Mouse (Mus musculus) forebrain, embryonic 15.5 days (tissue): ENCODE measurements around the gene Sphk2. TPM values are rescaled to one million over a fixed set of nuclear protein-coding genes. Genes with fewer than 3 reads are reported as not detected.
A peak's percentile ranks its signal among the peaks of the same experiment; 100 is the strongest.
"Not testable (repeated sequence)": the region's sequence is repeated elsewhere in the genome, so short reads cannot be mapped to it uniquely, and the experiment has no call there.

ENCODE experiments used
- ATAC-seq: fragments of 200-750 bp; cut with Nextera tagmentation; replicated peaks from 2 replicates; pipeline ENCODE4 v1.8.0; 2017; ENCODE audit warnings: mild to moderate bottlenecking, moderate TSS enrichment, moderate library complexity
- H3K27ac ChIP-seq: fragments of 300-500 bp; sonication (generic); replicated peaks from 2 replicates; pipeline ENCODE4 v1.5.1; 2015; ENCODE audit warnings: mild to moderate bottlenecking, inconsistent platforms
- H3K27me3 ChIP-seq: fragments of 300-500 bp; sonication (generic); 2 replicates; pipeline ENCODE4 v1.6.1; 2015; ENCODE audit warnings: inconsistent platforms
- H3K36me3 ChIP-seq: fragments of 300-500 bp; sonication (generic); 2 replicates; pipeline ENCODE4 v1.6.1; 2015; ENCODE audit warnings: mild to moderate bottlenecking, inconsistent platforms
- H3K4me1 ChIP-seq: fragments of 300-500 bp; sonication (generic); 2 replicates; pipeline ENCODE4 v1.6.1; 2015; ENCODE audit warnings: inconsistent platforms
- H3K4me2 ChIP-seq: fragments of 300-500 bp; sonication (generic); replicated peaks from 2 replicates; pipeline ENCODE4 v1.6.1; 2015; ENCODE audit warnings: mild to moderate bottlenecking, inconsistent platforms
- H3K4me3 ChIP-seq: fragments of 300-500 bp; sonication (generic); 2 replicates; pipeline ENCODE4 v1.5.1; 2015; ENCODE audit warnings: mild to moderate bottlenecking, inconsistent platforms
- H3K9ac ChIP-seq: fragments of 300-500 bp; sonication (generic); replicated peaks from 2 replicates; pipeline ENCODE4 v1.6.1; 2015; ENCODE audit warnings: mild to moderate bottlenecking, inconsistent platforms
- H3K9me3 ChIP-seq: fragments of 300-500 bp; sonication (generic); 2 replicates; pipeline ENCODE4 v1.6.1; 2016; ENCODE audit warnings: inconsistent platforms
- WGBS: fragments of 180-500 bp; shearing (Covaris S2); methylation state at CpG from one replicate; pipeline ENCODE4 v1.1.7; 2015; ENCODE audit warnings: mixed read lengths; 5-methylcytosine and 5-hydroxymethylcytosine counted together
- polyA plus RNA-seq: library from polyadenylated mRNA; unstranded; fragments of >200 nt; fragmentation: Nextera tagmentation; extraction: Ambion mirVana; gene quantifications from 2 replicates; pipeline ENCODE4 v1.2.1, GENCODE M21; 2015

The Sphk2 gene
- polyA plus RNA-seq, 1 experiment from 2014 or later = 29.0 TPM

DNA sequence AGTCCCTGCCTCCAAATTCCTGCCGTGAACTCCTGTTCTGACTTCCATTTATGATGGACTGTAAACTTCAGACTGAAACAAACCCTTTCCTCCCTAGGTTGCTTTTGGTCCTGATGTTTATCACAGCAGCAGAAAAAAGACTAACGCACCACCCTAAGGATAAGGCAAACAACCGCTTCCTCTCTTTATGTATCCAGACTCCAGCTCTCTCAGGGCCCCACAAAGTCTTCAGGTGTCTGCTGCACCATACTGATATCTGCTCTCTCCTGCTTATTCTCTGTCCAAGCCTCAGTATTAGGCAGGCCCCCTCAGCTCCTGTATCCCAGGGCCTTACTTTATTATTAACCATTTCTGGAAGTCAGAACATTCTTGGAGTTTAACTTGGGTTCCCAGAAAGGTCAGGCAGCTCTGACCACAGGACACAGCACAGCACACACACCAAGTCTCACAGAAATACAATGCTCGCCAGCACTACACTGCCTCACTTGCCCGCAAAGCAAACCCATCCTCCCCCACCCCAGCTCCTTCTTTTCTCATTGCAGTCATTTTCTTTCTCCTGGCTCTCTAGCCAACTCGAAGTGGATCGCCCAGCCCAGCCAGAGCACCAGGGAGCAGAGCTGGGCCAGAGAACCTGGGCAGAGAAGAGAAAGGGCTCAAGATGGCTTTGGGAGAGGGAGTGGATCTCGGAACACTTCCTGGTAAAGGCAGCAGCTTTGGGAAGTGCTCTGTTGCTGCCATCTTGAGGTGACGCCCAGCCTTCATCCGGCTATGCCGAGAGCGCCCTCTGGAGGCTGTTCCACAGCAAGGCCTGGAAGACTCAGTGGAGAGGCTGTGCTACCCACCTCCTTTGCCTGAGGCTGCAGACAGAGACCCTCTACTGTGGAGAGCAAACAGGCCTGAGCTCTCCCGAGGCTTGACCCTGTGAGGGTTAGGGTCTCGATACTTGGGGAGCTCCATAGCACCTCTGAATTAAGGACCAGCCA, 35.4 kb downstream of the Sphk2 start:
- peaks cover 8% of the 10 kb centered on the region for H3K4me1 ChIP-seq

DNA sequence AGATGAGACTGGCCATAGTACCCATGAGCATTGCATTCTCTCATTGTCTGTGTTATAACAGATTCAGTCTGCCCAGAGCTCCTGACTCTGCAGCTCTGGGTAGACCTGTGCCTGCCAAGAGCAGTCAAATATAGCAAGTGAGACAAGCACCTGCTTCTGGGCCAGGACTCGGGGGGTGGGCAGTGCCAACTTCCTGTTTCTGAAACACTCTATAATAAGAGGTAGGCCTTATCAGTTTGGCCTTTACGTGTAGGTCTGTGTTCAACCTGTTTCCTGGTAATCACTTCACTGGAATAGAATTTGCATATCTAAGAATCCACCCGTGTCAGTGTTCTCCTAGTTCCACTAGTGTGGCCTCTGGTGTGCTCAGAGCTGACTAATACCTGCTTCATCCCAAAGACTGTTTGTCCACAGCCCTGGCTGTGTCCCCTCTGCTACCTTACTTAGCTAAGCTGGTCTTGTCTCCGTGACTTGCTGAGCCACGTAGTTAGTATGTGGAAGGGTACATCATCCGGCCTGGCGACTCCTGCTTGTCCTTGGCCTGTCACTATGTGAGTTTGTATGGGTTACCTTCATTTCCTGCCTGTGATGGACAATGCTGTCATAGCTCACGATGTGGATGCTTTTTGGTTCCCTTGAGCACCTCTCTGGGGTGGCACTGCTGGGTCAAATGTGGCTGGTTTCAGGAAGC, 36.6 kb downstream of the Sphk2 start:
- no peaks in the 10 kb centered on the region for H3K27me3 ChIP-seq
- 89% methylated on average over 8 of the region's 8 CpGs for WGBS
- H3K36me3 ChIP-seq = no peaks in the 10 kb centered on the region
- ATAC-seq = no peak
- peaks cover 8% of the 10 kb centered on the region for H3K4me1 ChIP-seq
- H3K4me2 ChIP-seq = no peak overlapping the region
- H3K4me3 ChIP-seq = no peak overlapping the region
- H3K27ac ChIP-seq = no peak overlapping the region
- H3K9me3 ChIP-seq = no peaks in the 10 kb centered on the region
- H3K9ac ChIP-seq = no peak overlapping the region

More for the DNA sequence above, 35.4 kb downstream of the Sphk2 start:
- WGBS = 29% methylated on average over 14 of the region's 14 CpGs
- H3K9me3 ChIP-seq = no peaks in the 10 kb centered on the region
- no peaks in the 10 kb centered on the region for H3K27me3 ChIP-seq
- ATAC-seq = peak; percentile 79
- 0 out of 2 replicates have a peak overlapping the region, but pooled peaks have one; percentile 33 for H3K9ac ChIP-seq
- H3K27ac ChIP-seq = peak overlapping the region; percentile 69
- peak overlapping the region; percentile 32 for H3K4me2 ChIP-seq
- H3K4me3 ChIP-seq = peak overlapping the region; percentile 16
- no peaks in the 10 kb centered on the region for H3K36me3 ChIP-seq

DNA sequence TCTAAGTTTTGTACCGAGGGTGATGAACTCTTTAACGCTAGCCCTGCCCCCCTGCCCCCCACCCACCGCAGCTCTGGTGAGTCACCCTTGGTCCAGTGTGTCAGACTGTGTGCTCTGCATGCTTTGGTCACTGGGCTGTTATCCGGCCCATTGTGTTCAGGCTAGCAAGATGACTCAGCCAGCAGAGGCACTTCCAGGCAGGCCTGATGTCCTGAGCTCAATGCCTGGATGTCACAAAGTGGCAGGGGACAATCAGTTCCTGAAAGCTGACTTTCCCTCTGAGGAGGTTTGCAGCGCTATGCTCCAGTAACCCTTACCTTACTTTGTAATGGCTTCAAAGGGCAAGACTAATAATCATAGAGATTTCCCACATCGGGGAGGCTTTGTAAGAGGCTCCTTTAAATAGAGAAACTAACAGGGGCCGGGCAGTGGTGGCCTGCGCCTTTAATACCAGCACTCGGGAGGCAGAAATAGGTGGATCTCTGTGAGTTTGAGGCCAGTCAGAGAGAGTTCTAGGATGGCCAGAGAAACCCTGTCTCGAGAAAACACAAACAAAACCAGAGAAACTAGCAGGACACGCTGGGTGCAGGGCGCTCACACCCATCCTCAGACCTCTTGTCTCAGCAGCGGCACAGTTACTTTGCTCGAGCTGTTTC, 37.7 kb downstream of the Sphk2 start:
- no peak overlapping the region for H3K27ac ChIP-seq
- H3K4me3 ChIP-seq = no peak overlapping the region
- H3K27me3 ChIP-seq = no peaks in the 10 kb centered on the region
- H3K4me2 ChIP-seq = no peak overlapping the region
- H3K4me1 ChIP-seq = peaks cover 8% of the 10 kb centered on the region
- ATAC-seq = no peak
- no peak overlapping the region for H3K9ac ChIP-seq
- H3K36me3 ChIP-seq = no peaks in the 10 kb centered on the region
- 72% methylated on average over 14 of the region's 14 CpGs for WGBS
- H3K9me3 ChIP-seq = no peaks in the 10 kb centered on the region

DNA sequence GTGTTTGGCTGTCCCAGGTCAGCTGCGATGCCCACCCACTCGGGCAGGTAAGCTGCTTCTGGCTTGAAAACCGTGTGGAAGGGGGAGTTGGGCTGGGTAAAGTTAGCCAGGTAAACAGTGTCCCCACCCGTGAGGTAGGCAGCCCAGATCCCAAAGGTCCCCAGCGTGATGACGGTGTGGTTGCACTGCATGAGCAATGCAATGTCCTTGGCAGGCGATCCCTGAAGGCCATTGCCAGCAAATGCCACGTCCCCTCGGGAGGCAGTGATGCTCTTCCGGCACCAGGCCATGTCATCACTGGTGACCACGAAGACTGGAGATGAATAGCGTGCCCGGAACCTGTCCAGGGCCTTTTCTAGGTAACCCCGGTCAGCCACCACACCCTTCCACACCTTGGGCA, 39.3 kb downstream of the Sphk2 start:
- no peaks in the 10 kb centered on the region for H3K9me3 ChIP-seq
- no peak for ATAC-seq
- H3K9ac ChIP-seq = no peak overlapping the region
- no peaks in the 10 kb centered on the region for H3K27me3 ChIP-seq
- H3K4me2 ChIP-seq = no peak overlapping the region
- no peaks in the 10 kb centered on the region for H3K36me3 ChIP-seq
- H3K27ac ChIP-seq = no peak overlapping the region
- WGBS = 89% methylated on average over 14 of the region's 14 CpGs
- H3K4me1 ChIP-seq = peaks cover 8% of the 10 kb centered on the region
- H3K4me3 ChIP-seq = no peak overlapping the region

DNA sequence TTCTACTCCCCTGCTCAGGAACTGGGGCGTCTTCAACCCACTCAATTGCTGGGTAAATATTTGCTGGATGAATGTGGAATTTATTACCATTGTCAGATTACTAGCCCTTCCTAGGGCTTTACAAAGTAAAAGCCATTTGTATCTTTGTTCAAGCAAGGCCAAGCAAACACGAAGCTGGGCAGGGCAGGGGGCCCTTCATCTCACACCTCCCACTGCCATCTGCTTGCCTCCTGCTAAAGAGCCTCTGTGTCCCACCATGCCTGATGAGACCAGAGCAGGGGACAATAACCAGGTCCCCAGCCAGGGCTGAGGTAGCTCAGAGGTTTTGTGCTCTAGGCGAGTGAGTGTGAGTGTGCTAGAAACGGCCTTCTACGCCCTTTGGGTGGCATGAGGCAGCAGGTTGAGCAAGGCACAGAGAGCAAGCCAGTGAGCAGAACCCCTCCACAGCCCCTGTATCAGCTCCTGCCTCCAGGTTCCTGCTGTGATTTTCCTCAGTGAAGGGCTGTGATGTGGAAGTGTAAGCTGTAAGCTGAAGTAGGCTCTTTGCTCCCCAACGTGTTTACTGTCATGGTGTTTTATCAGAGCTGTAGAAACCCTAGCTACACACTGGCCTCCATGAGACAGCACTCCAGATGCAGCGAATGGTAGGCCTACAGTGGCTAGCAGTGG, 40.0 kb downstream of the Sphk2 start:
- H3K4me2 ChIP-seq = no peak overlapping the region
- no peak overlapping the region for H3K4me3 ChIP-seq
- H3K36me3 ChIP-seq = no peaks in the 10 kb centered on the region
- no peak overlapping the region for H3K9ac ChIP-seq
- no peaks in the 10 kb centered on the region for H3K27me3 ChIP-seq
- WGBS = 82% methylated on average over 7 of the region's 7 CpGs
- peaks cover 6% of the 10 kb centered on the region for H3K4me1 ChIP-seq
- ATAC-seq = no peak
- H3K9me3 ChIP-seq = no peaks in the 10 kb centered on the region
- H3K27ac ChIP-seq = no peak overlapping the region

DNA sequence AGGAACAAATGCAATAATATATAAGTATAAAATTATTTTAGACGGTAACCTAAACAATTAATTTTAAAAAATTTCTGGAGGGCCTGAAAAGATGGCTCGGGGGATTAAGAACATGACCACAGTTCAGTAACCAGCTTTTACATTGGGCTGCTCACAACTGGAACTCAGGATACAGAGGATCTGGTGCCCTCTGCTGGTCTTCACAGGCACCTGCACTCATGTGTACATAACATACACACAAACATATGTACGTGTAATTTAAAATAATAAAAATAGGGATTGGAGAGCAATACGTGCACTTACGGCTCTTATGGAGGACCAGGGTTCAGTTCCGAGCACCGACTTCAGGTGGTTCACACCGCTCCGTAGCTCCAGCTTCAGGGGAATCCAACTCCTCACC, 48.9 kb downstream of the Sphk2 start:
- H3K4me1 ChIP-seq = no peaks in the 10 kb centered on the region
- H3K27me3 ChIP-seq = no peaks in the 10 kb centered on the region
- ATAC-seq = no peak
- 94% methylated on average over 9 of the region's 9 CpGs for WGBS
- H3K4me2 ChIP-seq = no peak overlapping the region
- 0 out of 2 replicates have a peak, but pooled peaks cover 2% of the 10 kb centered on the region for H3K9me3 ChIP-seq
- H3K4me3 ChIP-seq = no peak overlapping the region
- H3K9ac ChIP-seq = no peak overlapping the region
- no peaks in the 10 kb centered on the region for H3K36me3 ChIP-seq
- H3K27ac ChIP-seq = no peak overlapping the region

DNA sequence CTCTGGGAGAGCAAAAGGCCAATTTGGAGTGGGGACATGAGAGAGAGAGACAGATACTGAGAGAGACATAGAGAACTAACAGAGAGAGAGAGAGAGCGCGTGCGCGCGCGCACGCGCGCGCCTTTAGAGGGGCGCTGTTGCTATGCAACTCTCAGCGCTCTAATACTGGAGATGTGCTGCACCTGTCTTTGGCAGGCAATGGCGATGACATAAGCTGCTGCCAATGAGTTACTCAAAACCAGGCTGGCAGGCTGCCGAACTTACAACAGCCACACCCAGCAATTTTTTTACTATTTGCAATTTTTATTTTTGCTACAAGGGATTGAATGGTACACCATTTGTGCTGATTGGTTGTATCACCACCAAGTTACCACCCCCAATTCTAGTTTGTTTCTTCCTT, 50.0 kb downstream of the Sphk2 start:
- no peaks in the 10 kb centered on the region for H3K27me3 ChIP-seq
- no peaks in the 10 kb centered on the region for H3K4me1 ChIP-seq
- H3K36me3 ChIP-seq = no peaks in the 10 kb centered on the region
- no peak overlapping the region for H3K4me2 ChIP-seq
- no peak overlapping the region for H3K9ac ChIP-seq
- no peak overlapping the region for H3K4me3 ChIP-seq
- WGBS = 66% methylated on average over 14 of the region's 14 CpGs
- no peak for ATAC-seq
- H3K27ac ChIP-seq = no peak overlapping the region
- H3K9me3 ChIP-seq = 0 out of 2 replicates have a peak, but pooled peaks cover 2% of the 10 kb centered on the region

DNA sequence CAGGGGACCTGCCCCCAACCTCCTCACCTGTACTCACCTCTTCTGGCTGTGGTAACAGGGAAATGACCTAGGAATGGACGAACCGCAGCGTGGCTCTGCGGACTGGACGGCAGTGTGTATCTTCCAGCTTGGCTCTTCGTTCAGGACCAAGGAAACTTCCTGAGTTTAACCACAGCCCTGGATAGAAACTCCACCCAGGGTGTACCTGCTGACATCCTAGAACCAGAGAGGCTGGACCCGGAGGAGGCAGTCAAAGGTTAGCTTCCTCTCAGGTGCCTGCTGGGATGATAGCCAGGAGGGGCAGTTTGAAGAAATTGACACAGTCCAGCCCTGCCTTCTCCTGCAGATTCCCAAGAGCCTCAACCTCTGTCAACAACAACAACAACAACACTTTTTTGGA, 51.6 kb downstream of the Sphk2 start, which contains the start of gene Fut2:
Gene Fut2 (minus strand): TSS at position 234 of the 400 bp plus-strand sequence.
- no peak within 1 kb of the TSS for H3K9ac ChIP-seq
- 0 out of 2 replicates have a peak, but pooled peaks cover 2% of the 10 kb centered on the region for H3K9me3 ChIP-seq
- no peak within 1 kb of the TSS for H3K4me3 ChIP-seq
- no peaks in the 10 kb centered on the region for H3K36me3 ChIP-seq
- H3K27me3 ChIP-seq = no peaks in the 10 kb centered on the region
- H3K4me1 ChIP-seq = no peaks in the 10 kb centered on the region
- WGBS = 89% methylated on average over 7 of the region's 7 CpGs
- no peak within 1 kb of the TSS for H3K27ac ChIP-seq
- no peak for ATAC-seq
- H3K4me2 ChIP-seq = no peak within 1 kb of the TSS

DNA sequence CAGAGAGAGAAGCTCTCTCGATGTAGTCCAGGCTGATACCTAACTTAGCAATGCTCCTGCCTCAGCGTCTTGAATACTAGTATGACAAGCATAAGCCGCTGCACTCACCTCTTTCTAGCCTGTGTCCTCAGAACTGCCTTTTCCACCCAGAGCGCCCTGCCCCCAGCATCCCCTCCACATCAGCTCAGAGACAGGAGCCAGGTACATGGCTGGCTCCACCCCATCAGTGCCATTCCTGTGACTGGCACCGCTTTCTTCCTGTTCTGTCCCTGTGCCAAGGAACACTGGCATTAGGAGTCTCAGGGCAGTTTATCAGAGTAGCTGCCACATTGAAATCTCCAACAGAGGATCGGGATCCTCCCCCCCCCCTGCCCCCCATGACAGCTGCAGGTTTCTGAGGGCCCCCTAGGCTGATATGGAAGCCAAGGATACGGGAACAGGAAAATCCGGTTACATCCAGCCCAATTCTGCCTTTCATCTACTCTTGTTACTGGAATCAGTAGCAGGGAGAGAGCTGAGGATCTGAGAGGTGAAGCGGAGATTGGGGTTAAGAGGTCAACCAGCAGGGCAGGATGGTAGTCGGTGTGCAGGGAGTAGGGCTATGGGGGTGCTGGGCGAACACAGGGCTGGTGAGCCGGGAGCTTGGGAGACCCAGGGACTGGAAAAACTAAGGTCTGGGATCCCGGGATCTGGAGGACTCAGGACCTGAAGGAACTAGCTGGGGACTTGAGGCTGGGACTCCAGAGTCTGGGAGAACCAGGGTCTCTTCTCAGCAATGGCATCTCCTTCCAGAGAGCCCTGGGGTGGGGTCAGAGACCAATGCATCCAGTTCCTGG, 52.3 kb downstream of the Sphk2 start:
- Histone ChIP-seq H3K4me2 (no peak overlapping the region), H3K9me3 (0 out of 2 replicates have a peak, but pooled peaks cover 2% of the 10 kb centered on the region), H3K36me3 (no peaks in the 10 kb centered on the region), H3K4me3 (no peak overlapping the region), H3K27me3 (no peaks in the 10 kb centered on the region), H3K27ac (no peak overlapping the region), H3K4me1 (no peaks in the 10 kb centered on the region), H3K9ac (no peak overlapping the region)
- WGBS = 66% methylated on average over 13 of the region's 13 CpGs
- no peak for ATAC-seq

DNA sequence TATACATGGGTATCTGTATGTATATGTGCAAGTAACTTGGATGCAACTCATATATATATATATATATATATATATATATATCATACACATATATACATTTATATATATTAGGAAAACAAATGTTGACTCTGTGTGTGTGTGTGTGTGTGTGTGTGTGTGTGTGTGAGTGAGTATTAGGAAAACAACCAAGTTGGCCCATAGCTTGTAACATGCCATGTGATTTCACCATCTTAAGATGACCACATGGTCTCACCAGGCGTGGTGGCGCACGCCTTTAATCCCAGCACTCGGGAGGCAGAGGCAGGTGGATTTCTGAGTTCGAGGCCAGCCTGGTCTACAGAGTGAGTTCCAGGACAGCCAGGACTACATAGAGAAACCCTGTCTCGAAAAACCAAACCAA, 56.1 kb downstream of the Sphk2 start:
- H3K9me3 ChIP-seq, H3K36me3 ChIP-seq, H3K27ac ChIP-seq, H3K27me3 ChIP-seq, H3K4me2 ChIP-seq, H3K9ac ChIP-seq, ATAC-seq, H3K4me3 ChIP-seq, H3K4me1 ChIP-seq: not testable (repeated sequence)
- 91% methylated on average over 6 of the region's 6 CpGs for WGBS
